Mouse (Mus musculus): Measurements from ENCODE around the gene Smpd4.

- TF ChIP-seq CTCF (IDR thresholded peaks at IDR 0.05; ENCODE audit: extremely low read depth, insufficient read depth, low read length): no peak
- no peak for TF ChIP-seq POLR2A (IDR thresholded peaks at IDR 0.05; ENCODE audit: extremely low read depth, insufficient read depth, low read length)
Observed at GRCm38 (mm10) chr16:17647566-17648340, 28.6 kb downstream of the Smpd4 start.
